Mouse (Mus musculus) common myeloid progenitor, adult 5-6 weeks (primary cell): ENCODE results near the gene P2ry12. TPM values are rescaled to one million over a fixed set of nuclear protein-coding genes. Genes with fewer than 3 reads are reported as not detected.

Experiments used
- ATAC-seq: replicated peaks from 2 replicates; pipeline ENCODE4 v1.8.0; 2016; ENCODE audit warnings: low read depth, mild to moderate bottlenecking, moderate TSS enrichment, inconsistent platforms; ENCODE audit not compliant: poor library complexity, severe bottlenecking
- total RNA-seq: library from RNA; stranded (forward); fragments of 200-1000, 187-1606 nt; gene quantifications from 2 replicates; pipeline ENCODE4 v1.2.3, GENCODE M21; 2017

P2ry12 gene
- total RNA-seq, 1 experiment from 2014 or later, result not detected

DNA sequence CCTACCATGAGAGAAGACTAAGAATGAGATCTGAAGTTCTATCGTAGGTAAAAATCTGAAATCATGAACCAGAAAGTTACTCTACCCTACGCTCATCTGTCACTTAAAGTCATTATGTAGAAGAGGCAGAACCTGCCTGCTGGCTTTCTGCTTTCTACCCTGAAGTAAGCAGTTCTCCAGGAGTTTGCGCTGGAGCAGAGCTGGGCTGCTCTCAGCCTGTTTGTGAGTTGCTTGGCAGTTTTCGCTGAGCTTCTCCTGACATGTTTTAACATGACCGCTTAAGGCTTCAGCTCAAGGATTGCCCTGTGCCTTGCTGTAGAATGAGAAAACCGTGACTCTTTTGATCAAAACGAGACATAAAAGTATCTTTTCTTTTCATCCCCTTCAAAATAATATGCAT lies 68.6 kb downstream of the P2ry12 start:
- no peak for ATAC-seq

GRCm38 (mm10) chr3:59191674-59192073 lies 71.0 kb downstream of the P2ry12 start:
- ATAC-seq, result no peak

DNA sequence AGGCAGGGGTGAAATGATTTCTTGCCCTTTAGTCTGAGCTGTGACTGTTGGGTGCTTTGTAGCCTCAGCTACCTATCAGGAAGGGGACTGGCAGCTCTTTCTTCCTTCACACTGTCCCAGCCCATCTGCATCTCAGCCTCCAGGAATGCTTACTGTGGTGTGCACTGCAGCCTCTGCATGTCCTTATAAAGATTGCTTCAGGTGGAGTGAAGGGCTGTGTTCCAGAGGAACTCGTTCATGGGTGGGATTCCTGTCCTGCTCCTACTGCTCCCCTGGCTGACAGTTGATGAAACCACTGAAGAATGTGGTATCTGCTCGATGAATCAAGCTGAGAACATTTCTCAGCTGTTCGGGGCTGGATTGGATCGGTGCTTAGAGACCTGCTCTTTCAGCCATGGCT lies 75.3 kb downstream of the P2ry12 start:
- no peak for ATAC-seq

GRCm38 (mm10) chr3:59185662-59186061 lies 77.0 kb downstream of the P2ry12 start:
- no peak for ATAC-seq

DNA sequence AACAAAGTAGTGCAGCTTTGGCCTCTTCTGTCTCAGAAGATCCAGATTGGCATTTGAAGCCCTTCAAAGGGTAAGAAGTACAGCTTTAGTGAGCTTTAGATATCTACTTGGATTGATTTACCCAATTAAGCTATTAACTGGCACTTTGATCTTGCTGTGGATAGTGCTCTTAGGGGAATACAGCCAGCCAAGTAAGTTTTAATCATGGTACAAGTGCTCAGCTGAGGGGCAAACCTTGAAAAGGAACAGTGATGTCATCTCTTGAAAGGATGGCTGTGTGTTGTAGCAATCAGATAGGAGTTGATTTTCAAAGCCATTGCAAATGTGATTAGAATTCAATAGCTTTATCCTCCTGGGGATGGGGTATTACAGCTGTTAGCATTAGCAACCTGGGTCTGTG lies 80.5 kb downstream of the P2ry12 start:
- ATAC-seq, result no peak

DNA sequence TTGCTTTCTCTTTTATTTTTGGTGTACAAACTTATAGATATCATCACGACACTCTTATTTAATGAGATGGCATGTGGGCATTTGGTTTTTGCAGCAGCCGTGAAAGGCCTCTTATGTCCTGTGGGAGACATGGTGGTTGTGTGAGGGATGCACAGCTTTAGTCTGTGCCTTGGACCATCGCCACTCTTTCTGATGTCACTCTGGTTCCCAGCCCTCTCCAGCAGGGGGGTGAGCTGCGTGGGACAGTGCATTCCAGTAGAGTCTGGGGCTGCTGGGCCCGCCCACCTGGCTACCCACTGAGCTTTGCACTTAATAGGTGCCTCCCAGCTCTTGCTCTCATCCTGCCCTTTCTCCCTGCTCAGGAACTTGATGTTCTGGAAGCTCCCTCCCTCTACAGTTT lies 81.5 kb downstream of the P2ry12 start:
- ATAC-seq, result no peak

DNA sequence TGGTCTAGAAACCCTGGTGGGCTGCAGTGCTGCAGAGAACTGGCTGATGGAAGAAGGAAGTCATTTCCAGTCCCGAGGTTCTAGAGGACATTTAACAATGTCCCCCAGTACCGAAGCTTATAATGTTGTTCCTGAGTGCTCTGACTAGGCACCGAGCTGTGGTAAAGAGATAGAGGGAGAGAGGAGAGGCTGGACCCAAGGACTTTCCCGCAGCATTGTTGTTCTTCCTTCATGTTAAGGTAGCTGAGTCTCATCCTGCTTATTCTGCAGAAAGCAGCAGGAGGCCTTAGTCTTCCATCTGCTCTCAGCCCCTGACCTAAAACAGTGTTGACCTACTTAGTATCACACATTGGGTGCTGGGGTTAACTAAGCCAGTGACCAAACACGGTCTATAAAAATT lies 85.8 kb downstream of the P2ry12 start:
- no peak for ATAC-seq

GRCm38 (mm10) chr3:59175234-59175633 lies 87.4 kb downstream of the P2ry12 start:
- ATAC-seq, result peak; percentile 70

DNA sequence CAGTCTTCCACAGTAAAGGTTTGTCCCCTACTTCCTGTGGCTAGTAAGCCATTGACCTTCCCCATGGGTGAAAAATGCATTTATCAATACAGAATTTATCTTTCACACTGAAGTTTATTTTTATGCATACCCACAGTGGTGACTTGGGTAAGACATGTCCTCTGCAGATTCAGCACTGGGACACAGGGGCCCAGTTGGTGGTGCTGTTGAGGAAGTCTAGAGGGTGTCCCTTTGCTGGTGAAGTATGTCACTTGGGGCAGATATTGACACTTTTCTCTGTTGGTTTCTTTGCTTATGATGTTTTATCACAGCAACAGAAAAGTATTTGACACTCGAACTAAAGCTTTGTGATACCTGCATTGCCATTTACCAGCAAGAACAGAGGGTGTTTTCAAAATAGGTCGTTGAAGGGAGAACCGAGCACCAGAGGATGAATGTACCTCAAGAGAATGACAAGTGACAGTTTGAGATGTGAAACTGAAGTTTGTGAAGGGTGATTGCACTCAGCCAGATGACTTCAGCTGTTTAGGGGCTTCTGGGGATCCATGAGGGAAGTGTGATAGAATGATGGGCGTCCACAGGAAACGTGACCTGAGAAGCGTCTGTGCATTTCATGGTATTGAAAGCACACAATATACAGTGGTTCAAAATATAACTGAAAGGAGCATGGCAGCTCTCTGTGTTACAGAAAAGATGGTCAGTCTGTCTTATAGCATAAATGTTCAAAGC lies 88.1 kb downstream of the P2ry12 start:
- no peak for ATAC-seq

DNA sequence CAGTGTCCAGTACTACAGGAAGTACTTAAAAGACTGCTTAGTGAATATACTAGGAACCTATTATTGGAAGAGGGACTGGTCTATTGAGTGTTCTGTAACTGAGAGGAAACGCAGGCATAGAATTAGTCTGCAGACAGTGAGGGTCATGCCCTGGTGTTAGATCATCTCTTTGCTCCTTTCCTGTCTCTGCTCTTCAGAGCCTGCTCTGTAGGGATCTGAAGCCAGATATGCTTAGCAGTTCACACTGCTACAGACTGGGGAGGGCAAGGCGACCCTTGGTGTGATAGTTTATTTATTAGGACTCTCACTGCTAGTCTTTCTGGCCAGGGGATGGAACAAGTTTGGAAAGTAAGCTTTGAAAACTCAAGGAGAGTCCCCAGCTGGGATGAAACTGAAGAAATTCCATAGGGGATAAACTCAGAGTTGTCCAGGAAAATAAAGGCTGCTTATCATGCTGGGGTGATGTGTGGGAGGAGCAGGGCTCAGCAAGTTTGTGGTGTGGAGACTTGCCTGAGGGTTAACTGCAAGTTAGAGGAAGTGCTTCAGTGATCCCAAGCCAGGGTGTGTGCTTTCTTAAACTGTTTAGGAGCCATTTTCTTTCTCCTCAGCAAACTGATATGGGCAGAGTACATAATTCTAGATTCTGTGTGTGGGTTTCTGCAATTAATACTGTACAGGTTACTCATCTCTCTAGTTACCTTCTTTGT lies 92.6 kb downstream of the P2ry12 start:
- peak; percentile 75 for ATAC-seq

- no peak for ATAC-seq
Observed at GRCm38 (mm10) chr3:59169215-59169614, 93.5 kb downstream of the P2ry12 start.

DNA sequence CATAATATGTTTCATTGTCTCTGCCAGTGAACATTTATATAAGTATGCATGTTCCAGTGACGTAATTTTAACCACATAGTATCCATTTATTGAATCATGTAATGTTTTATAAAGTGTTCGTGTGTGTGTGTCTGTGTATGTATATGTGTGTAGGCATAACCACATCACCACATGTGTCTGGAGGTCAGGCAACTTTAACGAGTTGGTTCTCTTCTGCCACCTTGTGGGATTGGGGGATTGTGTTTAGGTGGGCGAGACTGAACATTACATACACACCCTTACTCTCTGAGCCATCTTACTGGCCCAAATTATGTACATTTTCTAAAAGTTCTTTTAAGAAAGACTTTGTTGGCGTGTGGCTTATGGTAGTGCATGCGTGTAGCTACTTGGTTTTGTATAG lies 94.2 kb downstream of the P2ry12 start:
- ATAC-seq, result peak; percentile 70

GRCm38 (mm10) chr3:59167417-59168054 lies 95.1 kb downstream of the P2ry12 start:
- no peak for ATAC-seq

Other genes with a start within 250 kb of the P2ry12 start
- gene Gpr171, start 161.1 kb downstream of the P2ry12 start, total RNA-seq, result 55.6 and 57.4 TPM in 2 replicates
- 18.9 and 22.0 TPM in 2 replicates for gene P2ry14, start 109.3 kb downstream of the P2ry12 start, total RNA-seq
- 0.14 TPM in 1 of 2 replicates, not detected in the other for gene Gpr87, start 67.8 kb downstream of the P2ry12 start, total RNA-seq
- gene P2ry13, start 52.0 kb downstream of the P2ry12 start, total RNA-seq, result 0.58 and 0.91 TPM in 2 replicates
- gene Igsf10, start 81.5 kb upstream of the P2ry12 start, total RNA-seq, result 0.41 TPM in 1 of 2 replicates, not detected in the other